8 mouse cellular contexts compared by ENCODE assay signal in genomic region chr12:85288486-85289156, GRCm38 (mm10). TPM values are rescaled to one million over a fixed set of nuclear protein-coding genes. Genes with fewer than 3 reads are reported as not detected.
DNase-seq lines count a peak whose midpoint lies in the region; ATAC-seq lines count a peak whose summit lies in the region.

Gene Zc2hc1c, plus strand, starts transcription at chr12:85288591.

- no peaks in the 10 kb centered on the region for H3K27me3 ChIP-seq in forebrain, embryonic 14.5 days (replicated peaks; ENCODE audit: control insufficient read depth, insufficient read depth, low read length)
- H3K27me3 ChIP-seq in liver, embryonic 15.5 days: peaks cover 30% of the 10 kb centered on the region
- H3K27me3 ChIP-seq in neural tube, embryonic 11.5 days (ENCODE audit: control insufficient read depth, insufficient read depth, low read length): no peaks in the 10 kb centered on the region
- H3K27me3 ChIP-seq in stomach, embryonic 15.5 days (replicated peaks): no peaks in the 10 kb centered on the region

- H3K36me3 ChIP-seq in forebrain, embryonic 14.5 days (ENCODE audit: control insufficient read depth, insufficient read depth, low read length): no peaks in the 10 kb centered on the region
- no peaks in the 10 kb centered on the region for H3K36me3 ChIP-seq in liver, embryonic 15.5 days (replicated peaks)
- H3K36me3 ChIP-seq in neural tube, embryonic 11.5 days (ENCODE audit: control insufficient read depth, insufficient read depth, low read length): no peaks in the 10 kb centered on the region
- H3K36me3 ChIP-seq in stomach, embryonic 15.5 days: no peaks in the 10 kb centered on the region

- DNase-seq in CD4-positive helper T cell, adult 2 months (ENCODE audit: low read depth, low spot score): peak; percentile 90
- peak; percentile 92 to 94 for DNase-seq in adrenal gland, postnatal 36 days
- DNase-seq in forebrain, embryonic 14.5 days (ENCODE audit: low spot score): peak; percentile 93
- peak; percentile 94 for DNase-seq in heart, postnatal 10 days
- peak; percentile 97 for DNase-seq in kidney, postnatal 36 days
- DNase-seq in neural tube, embryonic 11.5 days (ENCODE audit: low spot score): peak; percentile 91

- ATAC-seq in forebrain, embryonic 14.5 days: peak; percentile 82
- ATAC-seq in liver, embryonic 15.5 days (ENCODE audit: insufficient read depth): peak; percentile 75
- peak; percentile 76 for ATAC-seq in neural tube, embryonic 11.5 days (ENCODE audit: insufficient read depth, low FRiP score, low TSS enrichment)
- peak; percentile 87 for ATAC-seq in stomach, embryonic 15.5 days (ENCODE audit: insufficient read depth, low FRiP score, low read depth)

- 1% methylated on average over 30 of the region's 31 CpGs for WGBS in forebrain, embryonic 14.5 days
- 7% methylated on average over 31 of the region's 31 CpGs for WGBS in liver, embryonic 15.5 days (ENCODE audit: insufficient replicate concordance)
- WGBS in neural tube, embryonic 11.5 days: 5% methylated on average over 30 of the region's 31 CpGs
- WGBS in stomach, embryonic 15.5 days: 3% methylated on average over 30 of the region's 31 CpGs

- intact Hi-C loops in heart, postnatal 10 days (cut with DNase I): loop anchor here (5.0 kb wide), 1 partner anchor 116 kb away; no protein-coding TSS in a partner anchor

- H3K9ac ChIP-seq in forebrain, embryonic 14.5 days (ENCODE audit: low read length): peak within 1 kb of the TSS; percentile 53
- H3K9ac ChIP-seq in liver, embryonic 15.5 days: peak within 1 kb of the TSS; percentile 40; the same call in 1 of the 2 replicates
- H3K9ac ChIP-seq in neural tube, embryonic 11.5 days (ENCODE audit: low read length): peak within 1 kb of the TSS; percentile 19; the same call in 1 of the 2 replicates
- H3K9ac ChIP-seq in stomach, embryonic 15.5 days: peak within 1 kb of the TSS; percentile 50; the same call in 1 of the 2 replicates

- no peaks in the 10 kb centered on the region for H3K9me3 ChIP-seq in forebrain, embryonic 14.5 days (replicated peaks; ENCODE audit: control insufficient read depth, low read length)
- H3K9me3 ChIP-seq in liver, embryonic 15.5 days (replicated peaks): no peaks in the 10 kb centered on the region
- H3K9me3 ChIP-seq in neural tube, embryonic 11.5 days (ENCODE audit: control insufficient read depth, low read length): no peaks in the 10 kb centered on the region
- no peaks in the 10 kb centered on the region for H3K9me3 ChIP-seq in stomach, embryonic 15.5 days

- no peak within 1 kb of the TSS for H3K27ac ChIP-seq in forebrain, embryonic 14.5 days (ENCODE audit: low read depth, low read length)
- H3K27ac ChIP-seq in liver, embryonic 15.5 days (replicated peaks): 0 out of 2 replicates have a peak within 1 kb of the TSS, but pooled peaks have one; percentile 33
- H3K27ac ChIP-seq in neural tube, embryonic 11.5 days (ENCODE audit: low read depth, low read length): no peak within 1 kb of the TSS
- peak within 1 kb of the TSS; percentile 84 for H3K27ac ChIP-seq in stomach, embryonic 15.5 days

- H3K4me2 ChIP-seq in forebrain, embryonic 14.5 days (ENCODE audit: low read length): peak within 1 kb of the TSS; percentile 67
- peak within 1 kb of the TSS; percentile 79 for H3K4me2 ChIP-seq in liver, embryonic 15.5 days
- peak within 1 kb of the TSS; percentile 76 for H3K4me2 ChIP-seq in neural tube, embryonic 11.5 days (ENCODE audit: low read depth)
- H3K4me2 ChIP-seq in stomach, embryonic 15.5 days: peak within 1 kb of the TSS; percentile 90

- peaks cover 3% of the 10 kb centered on the region; the same call in 1 of the 2 replicates for H3K4me1 ChIP-seq in forebrain, embryonic 14.5 days (ENCODE audit: control insufficient read depth, insufficient read depth, low read length)
- H3K4me1 ChIP-seq in liver, embryonic 15.5 days (replicated peaks): peaks cover 12% of the 10 kb centered on the region
- no peaks in the 10 kb centered on the region for H3K4me1 ChIP-seq in neural tube, embryonic 11.5 days (ENCODE audit: control insufficient read depth, insufficient read depth, low read length)
- peaks cover 12% of the 10 kb centered on the region for H3K4me1 ChIP-seq in stomach, embryonic 15.5 days

- peak within 1 kb of the TSS; percentile 34 for H3K4me3 ChIP-seq in forebrain, embryonic 14.5 days (ENCODE audit: low read depth, low read length)
- peak within 1 kb of the TSS; percentile 60 for H3K4me3 ChIP-seq in liver, embryonic 15.5 days (replicated peaks)
- H3K4me3 ChIP-seq in neural tube, embryonic 11.5 days (ENCODE audit: low read depth, low read length): peak within 1 kb of the TSS; percentile 42
- peak within 1 kb of the TSS; percentile 51 for H3K4me3 ChIP-seq in stomach, embryonic 15.5 days (replicated peaks)

RNA-seq across cellular contexts. Expression of gene Zc2hc1c, which starts in this region (rescaled TPM):
- 1 to 10 TPM; 1.1 to 1.9 TPM for total RNA-seq in adrenal gland, postnatal 36 days (2021)
- 0.95 and 1.4 TPM in 2 replicates for polyA plus RNA-seq in forebrain, embryonic 14.5 days (2014; fragmentation: Nextera tagmentation; extraction: Ambion mirVana)
- total RNA-seq in heart, postnatal 10 days (2021): 1 to 10 TPM; 1.6 to 1.7 TPM
- polyA plus RNA-seq in liver, embryonic 15.5 days (2015; fragmentation: Nextera tagmentation; extraction: Ambion mirVana): 0.08 and 0.12 TPM in 2 replicates
- 0.64 and 0.98 TPM in 2 replicates for polyA plus RNA-seq in neural tube, embryonic 11.5 days (2014; fragmentation: Nextera tagmentation; extraction: Ambion mirVana)
- 2.2 TPM in 2 replicates for polyA plus RNA-seq in stomach, embryonic 15.5 days (2015; fragmentation: Nextera tagmentation; extraction: Ambion mirVana)

Comparison
In these comparisons a context has a peak if more than half of its experiments do, and no peak if none do; other contexts are left out.
1. Peak in ATAC-seq, H3K4me3 ChIP-seq, H3K27ac ChIP-seq, H3K9ac ChIP-seq and H3K4me2 ChIP-seq in liver, embryonic 15.5 days; RNA of the gene not detected or under 1 TPM.
2. Peak in DNase-seq, ATAC-seq, H3K4me3 ChIP-seq, H3K9ac ChIP-seq and H3K4me2 ChIP-seq in neural tube, embryonic 11.5 days; RNA of the gene not detected or under 1 TPM.